8 mouse cellular contexts compared by ENCODE assay signal in genomic region chr3:95450408-95450807, GRCm38 (mm10). TPM values are rescaled to one million over a fixed set of nuclear protein-coding genes. Genes with fewer than 3 reads are reported as not detected.
DNase-seq lines count a peak whose midpoint lies in the region; ATAC-seq and TF ChIP-seq lines count a peak whose summit lies in the region.
"Had no signal": no experiment of that assay in that cellular context is flagged by ENCODE, and none has a peak within 500 bp of the region (broad histone marks: within the 10 kb centered on the region; RNA-seq: fewer than 3 reads in every experiment).

No protein-coding gene starts in this region.

- H3K4me1 ChIP-seq in intestine, postnatal 0 days (replicated peaks; ENCODE audit: control insufficient read depth, insufficient read depth, low read length), result no peaks in the 10 kb centered on the region
- H3K4me1 ChIP-seq in lung, adult 2 months (ENCODE audit: control insufficient read depth, insufficient read depth, low read length), result peaks cover 5% of the 10 kb centered on the region

- H3K4me2 ChIP-seq in intestine, postnatal 0 days (replicated peaks; ENCODE audit: low read depth), result no peak overlapping the region

- POLR2A ChIA-PET in Patski (lab: Charles Lee), result no interaction called here

- H3K27me3 ChIP-seq in Patski, result no peaks in the 10 kb centered on the region
- H3K27me3 ChIP-seq in intestine, postnatal 0 days (replicated peaks; ENCODE audit: control insufficient read depth, insufficient read depth, low read length), result no peaks in the 10 kb centered on the region

- TF ChIP-seq CTCF in Patski (IDR thresholded peaks at IDR 0.05), result peak; percentile 90
- TF ChIP-seq CTCF in intestine, postnatal 0 days (IDR thresholded peaks at IDR 0.05; ENCODE audit: low read depth), result peak; percentile 86
- peak; percentile 51 for TF ChIP-seq CTCF in lung, adult 2 months (IDR thresholded peaks at IDR 0.05; ENCODE audit: insufficient read depth, low read length)

- DNase-seq in left cerebral cortex, adult 18-20 months (ENCODE audit: low spot score in 2 of 2), result peak; percentile 36 to 46
- no peak for DNase-seq in left cerebral cortex, postnatal 36 days (ENCODE audit: low spot score in 2 of 2)
- no peak for DNase-seq in Patski (ENCODE audit: low read depth, low spot score)
- peak; percentile 30 for DNase-seq in lung, adult 2 months
- peak; percentile 51 to 65 for DNase-seq in right cerebral cortex, postnatal 10 days (ENCODE audit: low spot score in 2 of 2)

- in situ Hi-C loops in Patski (cut with MboI; ENCODE audit: low pct_unique_long_range_greater_than_20kb), result no loop called here

- no peak overlapping the region for H3K27ac ChIP-seq in intestine, postnatal 0 days (ENCODE audit: low read depth, low read length)

- 47% methylated on average over 1 of the region's 1 CpGs for WGBS in intestine, postnatal 0 days
- WGBS in lung, adult 2 months, result 26% methylated on average over 1 of the region's 1 CpGs

- TF ChIP-seq POLR2A in lung, adult 2 months (IDR thresholded peaks at IDR 0.05; ENCODE audit: borderline replicate concordance, extremely low read depth, low read depth, low read length), result no peak

- no peaks in the 10 kb centered on the region for H3K9me3 ChIP-seq in intestine, postnatal 0 days (ENCODE audit: control insufficient read depth)

- H3K4me3 ChIP-seq in intestine, postnatal 0 days (ENCODE audit: low read depth, low read length), result no peak overlapping the region
- no peak overlapping the region for H3K4me3 ChIP-seq in lung, adult 2 months (replicated peaks; ENCODE audit: extremely low read depth, low read depth, low read length)

- H3K9ac ChIP-seq in intestine, postnatal 0 days (ENCODE audit: low read depth, low read length), result no peak overlapping the region

- H3K36me3 ChIP-seq in intestine, postnatal 0 days (ENCODE audit: control insufficient read depth, insufficient read depth), result peaks cover 30% of the 10 kb centered on the region

- ATAC-seq in Patski, result no peak
- ATAC-seq in common myeloid progenitor, adult 5-6 weeks (replicated peaks; ENCODE audit: low read depth, poor library complexity, severe bottlenecking), result peak; percentile 87
- ATAC-seq in intestine, postnatal 0 days, result no peak

- CTCF ChIA-PET in Patski (lab: Charles Lee), result interaction anchor here (0.7 to 1.8 kb wide), 13 partner anchors 8 to 114 kb away, joined by 3 to 8 read pairs (median 5); partner anchors contain the start of gene 4930558C23Rik

- intact Hi-C loops in left cerebral cortex, postnatal 36 days (cut with DNase I), result loop anchor here (5.0 kb wide), 1 partner anchor 103 kb away; no protein-coding TSS in a partner anchor

RNA-seq across cellular contexts. Expression of gene Arnt, which starts 16.2 kb away (rescaled TPM):
- 10 to 100 TPM; 31.1 to 34.7 TPM for total RNA-seq in left cerebral cortex, adult 18-20 months (2021)
- total RNA-seq in left cerebral cortex, postnatal 36 days (2021), result 10 to 100 TPM; 27.4 to 46.1 TPM
- 54.8 TPM for polyA plus RNA-seq in Patski (2021)
- 24.9 and 31.3 TPM in 2 replicates for total RNA-seq in common myeloid progenitor, adult 5-6 weeks (2017)
- polyA plus RNA-seq in intestine, postnatal 0 days (2015; fragmentation: Nextera tagmentation; extraction: Ambion mirVana), result 11.7 and 13.4 TPM in 2 replicates
- 35.5 and 38.1 TPM in 2 replicates for polyA plus RNA-seq in lung, adult 2 months (2012; rRNA removed)

RNA-seq across cellular contexts. Expression of gene 4930558C23Rik, which starts 47.8 kb away (rescaled TPM):
- not detected for total RNA-seq in left cerebral cortex, adult 18-20 months (2021)
- total RNA-seq in left cerebral cortex, postnatal 36 days (2021), result not detected
- not detected for polyA plus RNA-seq in Patski (2021)
- not detected in 2 replicates for total RNA-seq in common myeloid progenitor, adult 5-6 weeks (2017)
- polyA plus RNA-seq in intestine, postnatal 0 days (2015; fragmentation: Nextera tagmentation; extraction: Ambion mirVana), result not detected in 2 replicates
- 0.30 TPM in 1 of 2 replicates, not detected in the other for polyA plus RNA-seq in lung, adult 2 months (2012; rRNA removed)
- polyA plus RNA-seq: heart, embryonic 14.5 days had no signal

RNA-seq across cellular contexts. Expression of gene Ctsk, which starts 48.6 kb away (rescaled TPM):
- total RNA-seq in left cerebral cortex, adult 18-20 months (2021), result 1 to 10 TPM; 4.0 to 4.2 TPM
- total RNA-seq in left cerebral cortex, postnatal 36 days (2021), result 1 to 10 TPM; 4.8 to 6.9 TPM
- polyA plus RNA-seq in Patski (2021), result 1.1 TPM
- total RNA-seq in common myeloid progenitor, adult 5-6 weeks (2017), result not detected in 2 replicates
- polyA plus RNA-seq in intestine, postnatal 0 days (2015; fragmentation: Nextera tagmentation; extraction: Ambion mirVana), result 9.1 and 9.8 TPM in 2 replicates
- 6.7 and 13.0 TPM in 2 replicates for polyA plus RNA-seq in lung, adult 2 months (2012; rRNA removed)

Comparison
In these comparisons a context has a peak if more than half of its experiments do, and no peak if none do; other contexts are left out.
1. DNase-seq: peak in left cerebral cortex, adult 18-20 months (2 of 2), lung, adult 2 months (single experiment) and right cerebral cortex, postnatal 10 days (2 of 2); none in left cerebral cortex, postnatal 36 days (0 of 2) and Patski (single experiment).
2. Peak in every context shown above with its lines, with median percentiles within 50 percentile points of each other: CTCF ChIP-seq.